ENCODE assay signal across 8 mouse cellular contexts in the genomic region with DNA sequence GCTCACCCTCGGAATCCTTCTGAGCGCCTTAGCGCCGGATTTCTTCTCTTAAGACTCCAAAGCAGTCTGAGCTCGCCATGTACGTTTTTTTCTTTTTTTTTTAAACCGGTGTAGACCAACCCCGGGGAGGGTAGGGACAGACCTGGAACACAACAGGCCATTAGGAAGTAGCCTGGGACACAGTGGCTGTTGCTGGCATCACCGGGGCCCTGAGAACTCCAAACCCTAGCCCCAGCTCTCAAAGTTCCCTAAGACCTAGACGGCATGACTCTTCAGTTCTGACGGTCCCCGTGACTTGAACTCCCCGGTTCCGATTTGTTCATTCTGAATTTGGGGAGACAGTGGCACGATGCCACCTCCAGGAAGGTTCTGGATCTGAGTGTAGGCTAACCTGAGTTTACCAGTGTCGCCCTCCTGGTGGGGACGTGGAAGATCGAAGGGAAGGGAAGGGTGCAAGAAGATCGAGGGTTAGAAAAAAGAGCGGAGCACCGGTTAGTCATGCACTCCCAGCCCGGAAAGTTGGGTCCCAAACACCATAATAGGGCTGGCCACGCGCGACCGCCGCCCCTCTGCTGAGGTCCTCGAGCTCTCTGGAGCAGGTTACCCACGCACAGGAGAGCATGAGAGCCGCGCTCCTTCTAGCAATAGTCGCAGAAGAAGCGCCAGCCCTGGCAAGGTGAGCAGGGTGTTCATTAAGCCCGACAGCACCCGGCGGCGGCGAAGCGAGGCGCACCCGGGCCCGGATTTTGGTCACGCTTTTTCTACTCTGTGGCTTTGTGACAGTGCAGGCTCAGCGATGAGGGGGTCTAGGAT. TPM values are rescaled to one million over a fixed set of nuclear protein-coding genes. Genes with fewer than 3 reads are reported as not detected.
DNase-seq lines count a peak whose midpoint lies in the region; ATAC-seq and TF ChIP-seq lines count a peak whose summit lies in the region.

Gene Tob2 (minus strand): TSS at position 280 of the 813 bp plus-strand sequence.

- no peak for TF ChIP-seq CTCF in cortical plate, adult 2 months (IDR thresholded peaks at IDR 0.05; ENCODE audit: extremely low read depth, insufficient read depth, low read length)
- no peak for TF ChIP-seq CTCF in hindbrain, postnatal 0 days (IDR thresholded peaks at IDR 0.05; ENCODE audit: low read depth)

- H3K4me2 ChIP-seq in hindbrain, postnatal 0 days (ENCODE audit: low read depth, low read length) = peak within 1 kb of the TSS; percentile 87

- peak; percentile 82 to 94 for DNase-seq in adrenal gland, adult (ENCODE audit: inconsistent age in 2 of 2, low spot score in 1 of 2)
- peak; percentile 70 for DNase-seq in gastrocnemius, postnatal 10 days
- peak; percentile 65 for DNase-seq in hindbrain, postnatal 0 days (ENCODE audit: low spot score)
- peak in 1 of 2 experiments; percentile 75 for DNase-seq in left cerebral cortex, adult 8-10 months (ENCODE audit: low spot score in 2 of 2)
- DNase-seq in right cerebral cortex, postnatal 25 days = peak; percentile 73
- DNase-seq in Muller cell, postnatal 12 days (ENCODE audit: inconsistent ontology term) = no peak

- no peaks in the 10 kb centered on the region for H3K9me3 ChIP-seq in hindbrain, postnatal 0 days (ENCODE audit: low read length)

- peak within 1 kb of the TSS; percentile 80 for H3K9ac ChIP-seq in hindbrain, postnatal 0 days (replicated peaks; ENCODE audit: low read length)

- peak within 1 kb of the TSS; percentile 95 for H3K27ac ChIP-seq in cortical plate, adult 2 months (ENCODE audit: insufficient read depth, low read length)
- H3K27ac ChIP-seq in hindbrain, postnatal 0 days = peak within 1 kb of the TSS; percentile 92

- 0 out of 2 replicates have a peak, but pooled peaks have one; percentile 1 for ATAC-seq in hindbrain, postnatal 0 days
- ATAC-seq in megakaryocyte, adult 5-6 weeks (ENCODE audit: poor library complexity, severe bottlenecking) = peak; percentile 19

- H3K4me3 ChIP-seq in cortical plate, adult 2 months (ENCODE audit: insufficient read depth, low read length) = peak within 1 kb of the TSS; percentile 84
- peak within 1 kb of the TSS; percentile 74 for H3K4me3 ChIP-seq in hindbrain, postnatal 0 days (ENCODE audit: low read length)

- H3K27me3 ChIP-seq in hindbrain, postnatal 0 days (ENCODE audit: insufficient read depth, low read length) = no peaks in the 10 kb centered on the region

- 0 out of 2 replicates have a peak, but pooled peaks cover 2% of the 10 kb centered on the region for H3K4me1 ChIP-seq in cortical plate, adult 2 months (ENCODE audit: control insufficient read depth, insufficient read depth, low read length)
- 0 out of 2 replicates have a peak, but pooled peaks cover 14% of the 10 kb centered on the region for H3K4me1 ChIP-seq in hindbrain, postnatal 0 days (ENCODE audit: insufficient read depth, low read length)

- no peaks in the 10 kb centered on the region for H3K36me3 ChIP-seq in hindbrain, postnatal 0 days (ENCODE audit: insufficient read depth, low read length)

- no peak for TF ChIP-seq POLR2A in cortical plate, adult 2 months (IDR thresholded peaks at IDR 0.05; ENCODE audit: extremely low read depth, insufficient read depth, low read length)

- under 1% methylated on average over 44 of the region's 44 CpGs for WGBS in hindbrain, postnatal 0 days

RNA-seq across cellular contexts. Expression of gene Tob2, which starts in this region (rescaled TPM):
- polyA plus RNA-seq in cortical plate, adult 2 months (2012; rRNA removed) = 19.9 and 21.0 TPM in 2 replicates
- total RNA-seq in gastrocnemius, postnatal 10 days (2021) = 10 to 100 TPM; 38.1 to 80.4 TPM
- 12.9 and 13.9 TPM in 2 replicates for total RNA-seq in hindbrain, postnatal 0 days (2014; rRNA removed)
- 14.0 and 14.5 TPM in 2 replicates for polyA plus RNA-seq in hindbrain, postnatal 0 days (2015; fragmentation: Nextera tagmentation; extraction: Ambion mirVana)
- total RNA-seq in left cerebral cortex, adult 8-10 months (2022) = 10 to 100 TPM; 26.6 to 40.2 (median 33.5) TPM
- total RNA-seq in megakaryocyte, adult 5-6 weeks (2015) = 36.1 and 38.2 TPM in 2 replicates
- 20.3 and 23.8 TPM in 2 replicates for total RNA-seq in megakaryocyte, adult 5-6 weeks (2017)
